Mouse (Mus musculus): ENCODE data around the gene Fabp2. TPM values are rescaled to one million over a fixed set of nuclear protein-coding genes. Genes with fewer than 3 reads are reported as not detected.
A peak's percentile ranks its signal among the peaks of the same experiment; 100 is the strongest.

Gene Fabp2
- polyA plus RNA-seq, 1 experiment from 2014 or later, result not detected

DNA sequence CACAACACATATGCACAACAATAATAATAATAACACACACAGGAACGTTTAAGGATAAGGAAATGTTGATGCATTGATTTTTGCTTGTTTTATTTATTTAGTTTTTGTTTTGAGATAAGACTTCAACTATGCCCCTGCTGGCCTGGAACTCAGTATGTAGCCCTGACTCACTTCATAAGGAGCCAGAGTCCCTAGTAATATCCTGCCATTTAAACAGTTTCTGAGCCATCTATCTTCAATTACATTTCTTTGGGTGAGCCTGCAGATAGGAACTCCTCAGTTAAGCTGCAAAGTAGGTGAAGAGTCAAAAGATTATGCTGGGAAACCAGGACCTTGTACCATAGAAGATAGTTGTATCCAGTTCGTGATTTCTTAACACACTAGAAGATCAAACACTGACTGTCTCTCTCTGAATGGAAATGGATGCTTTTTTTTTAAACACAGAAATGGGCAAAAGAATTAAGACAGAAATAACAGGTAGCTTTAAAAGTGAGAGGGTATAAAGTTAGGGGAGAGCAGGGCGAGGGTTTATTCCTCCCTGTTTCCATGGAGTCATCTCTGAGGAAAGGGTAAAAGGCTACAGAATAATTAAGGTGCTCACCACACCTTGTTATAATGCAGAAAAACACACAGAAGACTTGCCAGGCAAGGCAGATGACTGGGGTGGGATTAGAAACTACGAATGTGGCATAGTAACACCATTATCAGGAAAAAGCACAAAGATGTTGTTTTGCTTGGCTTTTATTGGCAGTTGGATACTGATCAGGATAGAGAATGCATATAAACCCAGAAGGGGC, 7.2 kb upstream of the Fabp2 start:
- H3K4me3 ChIP-seq (replicated peaks), result no peak overlapping the region

DNA sequence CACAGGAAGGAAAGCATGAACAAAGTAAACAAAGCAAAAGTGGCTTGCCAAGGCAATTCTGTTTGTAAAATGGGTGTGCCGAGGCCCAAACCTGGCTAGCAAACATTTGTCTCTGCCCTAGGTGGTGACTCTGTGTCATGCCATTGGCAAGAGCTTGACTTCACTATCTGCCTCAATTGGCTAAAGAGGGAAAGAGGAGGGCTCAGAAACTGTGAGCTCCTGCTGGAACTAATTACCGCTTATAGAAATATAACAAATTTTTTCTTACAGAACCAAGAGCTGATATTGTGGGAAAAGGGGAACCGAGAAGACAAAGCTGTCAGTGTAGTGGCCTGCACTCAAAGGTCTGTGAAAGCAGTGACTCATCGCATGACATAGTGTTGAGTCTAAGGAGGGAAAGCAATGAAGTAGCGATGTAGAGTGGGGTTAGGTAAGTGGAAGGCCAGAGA, 6.5 kb upstream of the Fabp2 start:
- Histone ChIP-seq H3K9ac (replicated peaks) (no peak overlapping the region), H3K27me3 (replicated peaks) (no peaks in the 10 kb centered on the region), H3K4me1 (no peaks in the 10 kb centered on the region), H3K4me3 (replicated peaks) (no peak overlapping the region), H3K36me3 (no peaks in the 10 kb centered on the region), H3K9me3 (replicated peaks) (no peaks in the 10 kb centered on the region), H3K4me2 (no peak overlapping the region), H3K27ac (replicated peaks) (no peak overlapping the region)
- ATAC-seq (ENCODE audit: low FRiP score), result no peak
- WGBS, result 87% methylated on average over 5 of the region's 5 CpGs

More for the DNA sequence above, 7.2 kb upstream of the Fabp2 start:
- H3K4me1 ChIP-seq, result no peaks in the 10 kb centered on the region
- no peaks in the 10 kb centered on the region for H3K36me3 ChIP-seq
- H3K9me3 ChIP-seq (replicated peaks), result no peaks in the 10 kb centered on the region
- H3K4me2 ChIP-seq, result no peak overlapping the region
- 82% methylated on average over 4 of the region's 4 CpGs for WGBS
- no peak for ATAC-seq (ENCODE audit: low FRiP score)
- H3K27ac ChIP-seq (replicated peaks), result no peak overlapping the region
- no peak overlapping the region for H3K9ac ChIP-seq (replicated peaks)
- no peaks in the 10 kb centered on the region for H3K27me3 ChIP-seq (replicated peaks)

DNA sequence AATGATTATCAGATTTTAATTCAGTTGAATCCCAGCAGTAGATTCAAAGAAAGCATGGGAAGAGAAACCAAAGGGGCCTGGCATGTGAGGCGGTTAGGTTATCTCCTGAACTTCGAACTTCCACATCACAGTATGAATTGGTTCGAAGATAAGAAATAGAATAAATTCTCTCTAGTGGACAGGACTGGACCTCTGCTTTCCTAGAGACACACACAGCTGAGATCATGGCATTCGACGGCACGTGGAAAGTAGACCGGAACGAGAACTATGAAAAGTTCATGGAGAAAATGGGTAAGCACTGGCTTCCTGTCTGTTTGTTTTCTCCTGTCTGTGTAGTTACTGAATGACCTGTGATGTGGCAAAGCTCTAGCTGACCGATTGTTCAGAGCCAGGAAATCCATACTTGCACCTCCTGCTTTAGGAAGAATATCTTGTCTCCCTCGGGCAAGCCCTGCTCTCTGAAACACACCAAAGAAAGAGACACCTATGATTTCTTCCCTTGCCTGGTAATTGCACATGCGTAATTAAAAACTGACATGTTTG, 388 bp downstream of the Fabp2 start:
- ATAC-seq (ENCODE audit: low FRiP score), result no peak
- Histone ChIP-seq H3K4me2 (no peak overlapping the region), H3K9me3 (replicated peaks) (no peaks in the 10 kb centered on the region), H3K27ac (replicated peaks) (no peak overlapping the region), H3K9ac (replicated peaks) (no peak overlapping the region), H3K36me3 (no peaks in the 10 kb centered on the region), H3K4me3 (replicated peaks) (no peak overlapping the region), H3K27me3 (replicated peaks) (no peaks in the 10 kb centered on the region), H3K4me1 (no peaks in the 10 kb centered on the region)
- 88% methylated on average over 11 of the region's 11 CpGs for WGBS

DNA sequence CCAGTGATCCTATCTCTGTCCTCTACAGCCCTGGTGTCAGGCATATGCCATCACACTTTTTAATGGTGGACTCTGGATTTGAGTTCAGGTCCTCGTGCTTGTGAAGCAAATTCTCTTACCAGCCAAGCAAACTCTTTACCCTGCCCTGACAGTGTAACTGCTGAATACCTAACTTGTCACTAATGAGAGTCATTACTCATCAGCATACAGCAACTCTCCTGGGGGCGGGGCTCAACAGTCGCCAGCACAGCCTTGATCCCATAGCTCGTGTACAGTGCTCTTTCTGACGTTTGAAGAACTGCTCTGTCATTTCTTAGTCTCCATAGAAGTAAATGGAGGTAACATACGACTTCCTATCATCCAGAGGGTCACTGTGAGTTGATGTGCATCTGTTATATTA, 3.4 kb downstream of the Fabp2 start:
- no peak overlapping the region for H3K4me3 ChIP-seq (replicated peaks)
- no peak for ATAC-seq (ENCODE audit: low FRiP score)

DNA sequence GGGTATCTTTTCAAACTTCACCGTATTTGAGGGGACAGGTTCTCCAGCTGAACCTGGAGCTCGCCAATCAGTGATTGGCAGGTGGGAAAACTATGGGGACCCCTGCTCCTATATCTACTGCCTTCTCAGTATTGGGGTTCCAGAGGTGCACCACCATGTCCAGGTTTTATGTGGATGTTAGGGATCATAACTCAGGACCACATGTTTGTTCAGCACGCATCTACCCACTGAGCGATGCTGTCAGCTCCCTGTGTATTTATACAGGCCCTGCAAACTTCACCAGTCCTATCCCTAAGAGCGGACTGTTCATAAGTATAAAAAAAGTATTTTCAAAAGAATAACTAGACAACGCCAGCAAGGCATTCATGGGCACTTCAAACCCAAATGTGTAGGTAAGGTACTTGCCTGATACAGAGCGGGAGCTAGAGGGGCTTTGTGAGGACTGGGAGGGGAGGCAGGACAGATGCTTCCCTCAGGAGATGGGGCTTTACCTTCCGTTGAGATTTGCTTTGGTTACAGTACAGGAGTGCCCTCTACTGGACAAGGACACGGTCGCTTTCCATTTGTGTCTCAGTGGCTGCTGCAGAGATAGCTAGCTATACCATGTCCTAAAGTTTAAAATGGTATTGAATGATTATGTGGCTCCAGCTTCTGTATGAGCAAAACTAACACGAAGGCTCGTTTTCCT, 9.0 kb downstream of the Fabp2 start:
- H3K4me3 ChIP-seq (replicated peaks), result no peak overlapping the region
- no peaks in the 10 kb centered on the region for H3K9me3 ChIP-seq (replicated peaks)
- H3K9ac ChIP-seq (replicated peaks), result no peak overlapping the region
- no peak overlapping the region for H3K4me2 ChIP-seq
- no peaks in the 10 kb centered on the region for H3K4me1 ChIP-seq
- no peak overlapping the region for H3K27ac ChIP-seq (replicated peaks)
- 46% methylated on average over 12 of the region's 12 CpGs for WGBS
- ATAC-seq (ENCODE audit: low FRiP score), result peak; percentile 35; the same call in 1 of the 2 replicates
- H3K27me3 ChIP-seq (replicated peaks), result no peaks in the 10 kb centered on the region
- H3K36me3 ChIP-seq, result no peaks in the 10 kb centered on the region

More for the DNA sequence above, 3.4 kb downstream of the Fabp2 start:
- H3K9ac ChIP-seq (replicated peaks), result no peak overlapping the region
- no peak overlapping the region for H3K27ac ChIP-seq (replicated peaks)
- no peaks in the 10 kb centered on the region for H3K4me1 ChIP-seq
- 55% methylated on average over 6 of the region's 6 CpGs for WGBS
- no peaks in the 10 kb centered on the region for H3K36me3 ChIP-seq
- no peak overlapping the region for H3K4me2 ChIP-seq
- H3K27me3 ChIP-seq (replicated peaks), result no peaks in the 10 kb centered on the region
- H3K9me3 ChIP-seq (replicated peaks), result no peaks in the 10 kb centered on the region

DNA sequence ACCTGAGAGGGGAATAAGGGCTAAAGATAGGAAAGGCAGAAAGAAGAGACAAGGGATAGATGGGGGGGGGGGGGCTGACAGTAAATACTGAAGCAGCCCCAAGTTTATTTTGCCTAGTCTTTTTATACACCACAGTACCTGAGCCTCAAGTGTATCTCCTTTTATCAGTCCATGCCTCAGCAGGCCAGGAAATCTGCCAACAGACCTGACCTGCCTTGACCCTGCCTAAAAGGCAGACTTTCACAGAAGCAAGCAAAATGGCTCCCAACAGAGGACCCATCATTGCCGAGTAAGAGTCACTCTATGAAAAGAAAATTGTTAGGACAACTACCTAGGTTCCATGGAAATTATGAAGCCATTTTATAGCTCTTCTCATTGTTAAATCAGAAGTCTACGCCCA, 13.0 kb downstream of the Fabp2 start:
- H3K4me3 ChIP-seq (replicated peaks), result no peak overlapping the region
- no peak overlapping the region for H3K27ac ChIP-seq (replicated peaks)
- H3K4me2 ChIP-seq, result no peak overlapping the region
- no peak overlapping the region for H3K9ac ChIP-seq (replicated peaks)
- H3K27me3 ChIP-seq (replicated peaks), result no peaks in the 10 kb centered on the region
- no peaks in the 10 kb centered on the region for H3K9me3 ChIP-seq (replicated peaks)
- H3K36me3 ChIP-seq, result no peaks in the 10 kb centered on the region
- H3K4me1 ChIP-seq, result no peaks in the 10 kb centered on the region
- 86% methylated on average over 2 of the region's 2 CpGs for WGBS
- ATAC-seq (ENCODE audit: low FRiP score), result no peak

DNA sequence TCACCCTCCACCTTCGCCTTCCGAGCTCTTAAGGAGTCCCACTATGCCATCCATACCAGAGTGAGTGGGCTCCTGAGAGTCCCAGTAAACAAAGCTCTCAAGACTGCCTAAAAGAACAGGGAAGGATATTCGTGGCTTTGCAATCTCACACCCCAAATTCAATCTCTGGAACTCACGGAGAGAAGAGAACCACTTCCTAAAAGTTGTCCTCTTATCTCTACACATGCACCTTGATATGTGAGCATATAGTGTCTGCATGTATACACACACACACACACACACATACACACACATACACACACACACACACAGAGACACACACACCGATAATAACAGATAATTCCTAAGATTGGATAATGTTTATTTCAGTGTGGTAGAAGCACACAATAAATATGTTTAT, 20.6 kb downstream of the Fabp2 start:
- H3K4me1 ChIP-seq, result no peaks in the 10 kb centered on the region
- no peak overlapping the region for H3K4me2 ChIP-seq
- no peaks in the 10 kb centered on the region for H3K27me3 ChIP-seq (replicated peaks)
- 87% methylated on average over 5 of the region's 5 CpGs for WGBS
- no peaks in the 10 kb centered on the region for H3K9me3 ChIP-seq (replicated peaks)
- no peak for ATAC-seq (ENCODE audit: low FRiP score)
- H3K36me3 ChIP-seq, result no peaks in the 10 kb centered on the region
- no peak overlapping the region for H3K4me3 ChIP-seq (replicated peaks)
- H3K27ac ChIP-seq (replicated peaks), result no peak overlapping the region
- no peak overlapping the region for H3K9ac ChIP-seq (replicated peaks)

DNA sequence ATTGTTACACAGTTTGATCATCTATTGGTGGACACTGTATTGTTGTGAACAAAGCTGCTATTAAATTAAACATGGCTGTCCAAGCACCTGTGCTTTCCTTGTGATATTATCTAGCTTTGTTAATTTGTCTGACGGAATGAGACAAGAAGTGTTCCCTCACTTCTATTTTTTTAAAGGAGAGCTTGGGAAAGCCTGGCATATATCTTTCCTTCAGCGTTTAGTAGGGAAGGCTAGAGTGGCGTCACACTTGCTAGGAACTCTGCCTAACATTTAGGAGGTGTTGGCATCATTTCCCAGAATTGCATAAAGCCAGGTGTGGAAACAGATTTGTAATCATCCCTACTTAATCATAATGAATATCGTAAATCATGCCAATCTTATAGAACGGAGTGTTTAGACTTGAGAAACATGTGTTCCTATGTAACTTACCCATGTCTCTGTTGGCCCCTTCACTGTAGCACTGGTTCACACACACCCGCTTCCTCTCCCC, 21.4 kb downstream of the Fabp2 start:
- Histone ChIP-seq H3K36me3 (no peaks in the 10 kb centered on the region), H3K9me3 (replicated peaks) (no peaks in the 10 kb centered on the region), H3K27ac (replicated peaks) (no peak overlapping the region), H3K4me2 (no peak overlapping the region), H3K27me3 (replicated peaks) (no peaks in the 10 kb centered on the region), H3K9ac (replicated peaks) (no peak overlapping the region), H3K4me3 (replicated peaks) (no peak overlapping the region), H3K4me1 (no peaks in the 10 kb centered on the region)
- WGBS, result 91% methylated on average over 6 of the region's 6 CpGs
- no peak for ATAC-seq (ENCODE audit: low FRiP score)

DNA sequence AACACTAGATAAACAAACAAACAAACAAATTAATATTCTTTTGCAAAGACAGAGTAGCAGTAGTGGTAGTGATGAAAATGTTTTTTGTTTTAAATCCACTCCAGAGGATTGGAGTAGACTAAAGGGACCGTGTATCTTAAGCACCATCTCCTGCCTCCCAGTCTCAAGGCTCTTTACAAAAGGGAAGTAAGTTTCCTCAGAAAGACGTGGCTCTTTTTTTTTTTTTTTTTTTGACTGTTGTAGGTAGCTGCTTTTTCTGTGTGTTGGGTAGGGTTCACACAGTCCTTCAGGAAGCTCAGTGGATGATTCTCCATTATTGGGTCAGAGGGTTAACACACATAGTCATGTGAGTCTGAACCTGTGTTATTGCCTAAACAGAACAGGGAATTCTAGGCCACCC, 23.8 kb downstream of the Fabp2 start:
- Histone ChIP-seq H3K27ac (replicated peaks) (no peak overlapping the region), H3K9me3 (replicated peaks) (no peaks in the 10 kb centered on the region), H3K27me3 (replicated peaks) (no peaks in the 10 kb centered on the region), H3K4me3 (replicated peaks) (no peak overlapping the region), H3K9ac (replicated peaks) (no peak overlapping the region), H3K36me3 (no peaks in the 10 kb centered on the region), H3K4me1 (peaks cover 3% of the 10 kb centered on the region; the same call in 1 of the 2 replicates), H3K4me2 (no peak overlapping the region)
- WGBS, result 59% methylated on average over 2 of the region's 2 CpGs
- no peak for ATAC-seq (ENCODE audit: low FRiP score)

DNA sequence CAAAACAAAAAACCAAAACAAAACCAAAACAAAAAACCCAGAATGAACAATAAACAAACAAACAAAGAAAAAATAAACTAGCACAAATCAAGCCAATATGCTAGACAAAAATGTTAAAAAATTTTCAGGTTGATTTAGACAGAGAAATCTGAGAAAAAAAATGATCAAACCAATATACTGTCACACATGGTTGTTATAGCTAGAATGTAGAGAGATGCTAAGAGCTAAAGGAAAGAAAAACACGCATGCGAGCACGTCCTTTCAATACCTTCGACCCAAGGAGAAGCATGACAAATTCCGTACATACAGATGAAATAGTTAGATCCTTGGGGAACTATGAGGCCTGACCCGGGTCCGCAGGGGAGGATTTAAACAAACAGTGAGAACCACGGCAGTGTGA, 24.4 kb downstream of the Fabp2 start, which contains the start of gene Gm10959:
Gm10959 (minus strand) TSS at position 101 of the 400 bp plus-strand sequence.
- Histone ChIP-seq H3K36me3 (no peaks in the 10 kb centered on the region), H3K9me3 (replicated peaks) (no peaks in the 10 kb centered on the region), H3K27ac (replicated peaks) (no peak within 1 kb of the TSS), H3K4me2 (no peak within 1 kb of the TSS), H3K9ac (replicated peaks) (no peak within 1 kb of the TSS), H3K27me3 (replicated peaks) (no peaks in the 10 kb centered on the region), H3K4me1 (peaks cover 3% of the 10 kb centered on the region; the same call in 1 of the 2 replicates), H3K4me3 (replicated peaks) (no peak within 1 kb of the TSS)
- no peak for ATAC-seq (ENCODE audit: low FRiP score)
- WGBS, result 82% methylated on average over 8 of the region's 8 CpGs

DNA sequence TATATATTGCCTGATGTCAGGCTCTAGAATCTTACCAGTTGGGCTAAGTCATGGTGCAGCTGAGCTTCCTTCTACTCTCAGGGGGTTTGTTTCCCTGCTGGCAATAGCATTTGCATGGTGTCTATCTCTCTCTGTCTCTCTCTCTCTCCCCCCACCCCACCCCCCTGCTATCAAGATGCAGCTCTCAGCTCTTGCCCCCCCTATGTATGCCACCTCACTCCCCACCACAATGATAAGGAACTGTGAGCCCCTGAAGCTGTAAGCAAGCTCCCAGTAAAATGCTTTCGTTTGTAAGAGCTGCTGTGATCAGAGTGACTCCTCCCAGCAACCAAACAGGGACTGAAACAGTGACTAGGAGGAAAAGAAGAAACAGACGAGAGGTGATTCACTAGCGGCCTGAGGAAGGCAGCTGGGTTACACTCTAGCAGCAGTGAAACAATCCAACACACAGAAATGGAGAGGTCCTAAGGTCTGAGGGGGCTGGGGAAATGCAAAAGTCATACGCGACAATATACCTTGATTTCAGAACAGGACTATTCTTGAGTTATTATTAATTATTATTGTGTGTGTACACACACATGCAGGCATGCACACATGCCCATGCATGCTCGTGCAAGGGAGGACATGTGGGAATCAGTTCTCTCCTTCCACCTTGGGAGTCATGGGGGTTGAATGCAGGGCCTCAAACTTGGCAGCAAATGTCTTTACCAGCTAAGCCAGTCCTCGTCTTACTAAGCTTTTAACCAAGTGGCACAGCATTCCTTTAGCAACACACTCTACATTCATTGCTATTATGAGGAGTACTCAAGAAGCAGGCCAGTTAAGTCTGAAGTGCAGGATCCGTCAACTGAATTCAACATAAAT, 25.9 kb downstream of the Fabp2 start:
- H3K36me3 ChIP-seq, result no peaks in the 10 kb centered on the region
- H3K9ac ChIP-seq (replicated peaks), result no peak overlapping the region
- no peak overlapping the region for H3K4me2 ChIP-seq
- ATAC-seq (ENCODE audit: low FRiP score), result no peak
- no peak overlapping the region for H3K4me3 ChIP-seq (replicated peaks)
- H3K27ac ChIP-seq (replicated peaks), result no peak overlapping the region
- H3K9me3 ChIP-seq (replicated peaks), result no peaks in the 10 kb centered on the region
- peaks cover 9% of the 10 kb centered on the region for H3K4me1 ChIP-seq
- no peaks in the 10 kb centered on the region for H3K27me3 ChIP-seq (replicated peaks)
- 71% methylated on average over 8 of the region's 8 CpGs for WGBS
